Mouse (Mus musculus): ENCODE measurements around the gene Bag2. TPM values are rescaled to one million over a fixed set of nuclear protein-coding genes. Genes with fewer than 3 reads are reported as not detected.

The Bag2 gene
- polyA plus RNA-seq (2012; rRNA removed), result 36.4 and 41.2 TPM in 2 replicates

DNA sequence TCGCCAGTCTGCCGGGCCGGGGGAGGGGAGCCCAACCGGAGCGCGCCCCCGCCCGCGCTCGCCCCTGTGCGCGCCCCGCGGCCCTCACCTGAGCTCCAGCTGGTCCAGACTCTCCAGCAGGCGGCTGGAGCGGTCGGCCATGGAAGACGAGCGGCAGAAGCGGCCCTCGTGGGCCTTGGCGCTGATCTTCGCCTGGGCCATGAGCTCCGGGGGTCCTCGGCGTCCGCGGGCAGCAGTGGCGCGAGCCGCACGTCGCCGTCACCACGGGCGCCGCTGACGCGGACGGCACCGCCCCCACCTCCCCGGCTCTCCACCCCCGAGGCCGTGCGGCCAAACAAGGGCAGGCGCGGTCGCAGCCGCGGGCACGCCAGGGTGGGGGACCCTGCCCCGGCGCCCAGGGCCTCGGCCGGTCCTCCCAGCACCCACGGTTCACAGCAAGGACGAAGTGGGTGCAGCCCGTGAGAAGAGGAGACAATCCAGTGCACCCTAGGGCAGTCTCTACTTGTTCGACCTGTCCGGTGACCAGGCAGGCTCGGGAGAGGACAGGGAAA, at the start of gene Bag2:
TSS of gene Bag2 (minus strand) at position 305 of the 551 bp plus-strand sequence.
- no peak for DNase-seq (ENCODE audit: low read depth)

DNA sequence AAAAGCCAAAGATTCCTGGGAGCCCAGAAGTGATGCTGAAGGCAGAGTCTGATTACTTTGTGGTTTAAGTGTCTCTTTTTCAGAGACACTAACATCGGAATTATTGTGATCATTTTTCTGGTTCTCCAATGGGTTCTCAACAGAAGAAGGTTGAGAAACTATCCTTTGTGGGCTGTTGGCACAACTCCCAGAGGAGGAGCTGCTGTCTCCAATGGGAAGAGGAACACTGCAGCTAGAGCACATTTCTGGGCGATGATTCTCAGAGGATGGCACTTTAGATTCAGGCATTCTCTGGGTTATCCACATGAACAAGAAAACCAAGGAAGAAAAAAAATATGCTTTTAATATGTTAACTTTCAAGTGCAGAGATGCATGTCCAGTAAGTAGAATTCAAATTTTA, 45.7 kb upstream of the Bag2 start:
- no peak for DNase-seq (ENCODE audit: low read depth)

- no peak for DNase-seq (ENCODE audit: low read depth)
These were observed 42.0 kb upstream of the Bag2 start for GRCm38 (mm10) chr1:33799620-33800019.

DNA sequence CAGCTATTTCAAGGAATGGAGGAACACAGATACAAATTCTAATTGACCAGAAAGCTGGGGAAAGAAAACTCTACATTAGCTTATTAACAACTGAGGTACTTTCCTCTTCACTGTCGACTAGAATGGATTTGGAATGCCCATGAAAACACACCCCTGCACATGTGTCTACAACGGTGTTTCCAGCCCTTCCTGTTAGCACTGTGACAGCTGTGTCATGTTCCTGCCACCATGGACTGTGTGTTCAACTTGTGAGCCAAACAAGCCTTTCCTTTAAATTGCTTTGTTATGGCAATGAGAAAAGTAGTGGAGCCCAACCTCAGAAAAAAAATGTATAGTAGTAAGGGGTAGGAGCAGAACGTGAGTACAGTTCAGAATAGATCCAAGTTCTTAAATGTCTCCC, 30.9 kb upstream of the Bag2 start:
- no peak for DNase-seq (ENCODE audit: low read depth)

DNA sequence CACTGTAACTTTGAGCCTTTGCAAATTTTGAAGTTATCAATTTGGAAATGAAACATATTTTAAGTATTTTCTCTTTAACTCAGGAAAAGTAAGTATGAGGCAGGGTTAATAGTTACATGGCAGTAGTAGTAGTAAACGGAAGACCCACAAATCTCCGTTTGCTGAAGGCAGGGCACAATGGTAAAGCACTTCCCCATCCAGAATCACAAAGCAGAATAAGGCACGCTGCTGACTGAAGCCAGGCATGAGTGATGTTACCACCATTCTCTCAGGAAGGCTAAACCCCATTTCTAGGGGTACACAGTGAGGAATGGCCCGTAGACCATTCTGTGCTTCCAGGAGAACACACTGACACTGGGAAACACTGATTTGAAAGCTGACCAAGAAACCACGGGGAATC, 30.5 kb upstream of the Bag2 start:
- DNase-seq (ENCODE audit: low read depth), result no peak

GRCm38 (mm10) chr1:33784561-33784960, 27.0 kb upstream of the Bag2 start:
- no peak for DNase-seq (ENCODE audit: low read depth)

DNA sequence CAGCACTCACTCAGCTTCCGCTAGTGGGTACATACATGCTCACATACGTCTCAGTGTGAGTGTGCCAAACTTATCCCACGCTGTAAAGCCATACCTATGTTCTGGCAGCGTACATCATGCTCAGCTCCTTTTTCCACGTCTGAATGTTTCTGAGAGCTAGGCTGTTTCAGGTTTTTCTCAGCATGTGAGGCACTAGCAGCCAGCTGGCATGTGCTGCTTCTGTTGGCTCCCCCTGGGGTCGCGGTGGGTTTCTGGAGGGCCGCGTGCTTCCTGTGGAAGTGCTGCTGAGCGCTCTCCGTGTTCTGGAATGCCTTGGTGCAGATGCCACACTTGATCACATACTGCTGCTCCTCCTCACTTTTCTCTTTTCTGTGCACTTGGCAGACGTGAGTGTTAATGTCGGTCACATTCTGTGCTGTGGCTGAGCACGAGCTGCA, 18.6 kb upstream of the Bag2 start:
- no peak for DNase-seq (ENCODE audit: low read depth)

DNA sequence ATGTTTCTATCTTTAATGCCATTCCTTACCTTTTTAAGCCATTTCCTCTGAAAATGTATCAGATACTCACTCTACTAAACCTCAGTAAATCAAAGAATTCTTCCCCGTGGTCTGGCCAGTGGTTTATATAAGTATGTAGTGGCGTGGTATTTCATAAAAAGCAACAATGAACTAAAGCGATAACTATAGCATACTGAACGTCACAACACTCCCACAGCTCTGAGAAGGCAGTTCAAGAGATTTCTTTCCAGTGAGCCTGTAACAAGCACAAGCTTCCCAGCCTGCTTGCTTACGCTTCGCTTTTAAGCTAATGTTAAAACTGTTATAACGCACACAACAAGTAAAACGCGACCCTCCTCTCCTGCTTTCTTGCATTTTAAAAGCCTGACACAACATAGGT, 14.5 kb upstream of the Bag2 start:
- DNase-seq (ENCODE audit: low read depth), result no peak

GRCm38 (mm10) chr1:33771621-33772020, 14.0 kb upstream of the Bag2 start:
- DNase-seq (ENCODE audit: low read depth), result no peak

DNA sequence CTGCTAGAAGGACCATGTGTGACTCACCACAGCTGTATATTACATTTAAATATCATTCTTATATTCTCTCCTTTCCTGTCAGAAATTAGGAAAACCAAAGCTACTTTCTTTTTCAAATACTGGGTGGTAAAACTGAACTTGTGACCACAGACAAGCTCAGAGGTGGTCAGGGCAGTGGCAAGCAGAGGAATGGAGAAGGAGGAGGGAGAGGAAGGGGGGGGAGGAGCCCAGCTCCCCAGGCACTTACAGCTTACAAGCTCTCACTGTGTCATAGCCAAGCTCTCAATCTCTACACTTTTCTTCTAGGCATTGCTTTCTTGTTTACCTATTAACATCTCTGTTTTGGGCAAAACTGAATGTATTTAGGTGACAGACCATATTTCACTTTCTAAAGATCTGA, 11.2 kb upstream of the Bag2 start:
- DNase-seq (ENCODE audit: low read depth), result no peak

DNA sequence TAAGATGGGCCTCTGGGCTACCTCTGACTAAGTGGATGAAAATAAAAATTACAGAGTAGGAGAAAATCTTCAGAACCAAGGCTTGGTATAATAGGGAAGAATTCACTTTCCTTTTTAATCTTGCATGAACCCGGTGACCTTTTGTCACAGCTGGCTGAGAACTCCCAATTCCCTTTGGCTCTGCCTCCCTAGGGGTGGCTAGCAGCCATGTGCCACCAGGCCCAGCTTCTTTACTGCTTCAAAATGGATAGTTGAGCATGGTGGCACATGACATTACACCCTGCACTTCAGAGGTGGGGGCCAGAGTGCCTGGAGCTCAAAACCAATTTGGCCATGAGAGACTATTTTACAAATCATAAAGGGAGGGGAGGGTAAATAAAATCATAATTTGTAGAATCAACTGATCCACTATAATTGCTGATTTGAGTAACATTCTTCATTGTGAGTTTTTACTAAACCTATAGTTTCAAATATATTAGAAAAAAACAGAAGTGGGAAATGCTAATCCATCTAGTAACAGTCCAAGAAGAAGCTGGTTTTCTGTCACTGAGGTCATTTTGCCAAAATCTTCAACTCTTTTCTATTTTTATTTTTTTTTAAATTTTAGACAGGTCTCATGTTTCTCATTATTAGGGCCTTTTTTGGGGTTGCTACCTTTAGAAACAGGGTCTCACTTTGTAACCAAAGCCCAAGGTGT, 10.6 kb upstream of the Bag2 start:
- no peak for DNase-seq (ENCODE audit: low read depth)

DNA sequence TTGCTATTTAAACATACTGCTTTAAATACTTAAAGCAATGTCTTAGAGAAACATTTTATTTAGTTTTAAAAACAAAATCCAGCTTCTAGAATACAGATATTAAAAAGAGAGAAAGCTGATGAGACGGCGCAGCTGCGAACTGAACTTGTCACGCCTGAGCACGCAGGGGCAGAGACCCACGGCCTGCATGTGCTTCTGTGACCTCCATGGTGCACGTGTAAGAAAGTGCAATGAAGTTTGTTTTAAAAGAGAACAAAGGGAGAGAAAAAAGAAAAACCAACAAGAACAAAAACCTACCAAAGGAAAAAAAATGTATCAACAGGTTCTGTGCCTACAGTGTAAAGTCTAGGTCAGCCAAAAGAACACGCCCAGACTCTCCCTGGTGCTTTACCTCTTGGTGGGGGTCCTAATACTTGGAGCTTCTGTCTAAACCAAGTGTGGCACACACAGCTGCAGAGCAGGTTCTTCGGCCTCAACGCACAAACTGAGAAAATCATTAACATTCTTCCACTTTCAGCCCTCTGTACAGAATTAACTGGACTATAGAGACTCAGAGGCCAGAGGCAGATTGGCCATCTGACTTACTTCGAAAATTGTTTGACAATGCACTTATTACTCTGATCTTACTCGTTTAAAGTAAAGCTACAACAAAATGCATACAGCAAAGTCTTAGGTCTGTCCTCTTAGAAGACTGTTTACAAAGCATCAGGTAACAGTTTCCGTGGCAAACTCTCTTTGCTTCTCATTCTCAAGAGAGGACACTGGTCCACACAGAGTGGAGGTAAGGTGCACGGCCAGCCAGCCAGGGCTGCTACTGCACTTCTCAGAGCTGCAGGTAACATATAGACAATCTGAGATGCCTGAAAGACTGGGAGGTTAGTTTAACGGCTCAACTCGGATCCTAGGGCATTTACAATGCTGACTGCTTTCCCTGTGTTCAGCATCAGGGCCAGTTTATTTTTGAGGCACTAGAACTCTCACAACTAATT, 9.2 kb upstream of the Bag2 start:
- DNase-seq (ENCODE audit: low read depth), result no peak

- DNase-seq (ENCODE audit: low read depth), result no peak
These were observed 8.0 kb upstream of the Bag2 start for GRCm38 (mm10) chr1:33765468-33766080.

GRCm38 (mm10) chr1:33763826-33764225, 6.2 kb upstream of the Bag2 start:
- no peak for DNase-seq (ENCODE audit: low read depth)

DNA sequence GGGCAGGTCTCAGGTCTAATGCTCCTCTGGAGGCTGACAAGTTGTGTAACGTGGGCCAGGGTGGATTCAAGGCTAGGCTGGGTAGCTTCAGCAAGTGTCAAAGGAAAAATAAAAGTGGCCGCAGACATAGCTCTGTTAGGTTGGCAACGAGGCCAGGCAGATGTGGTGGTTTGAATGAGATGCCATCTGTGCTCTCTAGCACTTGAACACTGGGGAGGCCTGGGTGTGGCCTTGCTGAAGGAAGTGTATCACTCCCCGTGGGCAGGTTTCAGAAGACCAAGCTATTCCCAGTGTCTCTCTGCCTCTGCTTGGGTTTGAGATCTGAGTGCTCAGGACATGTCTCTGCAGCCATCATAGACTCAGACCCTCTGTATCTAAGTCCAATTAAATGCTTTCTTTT, 893 bp upstream of the Bag2 start:
- DNase-seq (ENCODE audit: low read depth), result no peak

- DNase-seq (ENCODE audit: low read depth), result no peak
These were observed 572 bp downstream of the Bag2 start for GRCm38 (mm10) chr1:33757033-33757413.

DNA sequence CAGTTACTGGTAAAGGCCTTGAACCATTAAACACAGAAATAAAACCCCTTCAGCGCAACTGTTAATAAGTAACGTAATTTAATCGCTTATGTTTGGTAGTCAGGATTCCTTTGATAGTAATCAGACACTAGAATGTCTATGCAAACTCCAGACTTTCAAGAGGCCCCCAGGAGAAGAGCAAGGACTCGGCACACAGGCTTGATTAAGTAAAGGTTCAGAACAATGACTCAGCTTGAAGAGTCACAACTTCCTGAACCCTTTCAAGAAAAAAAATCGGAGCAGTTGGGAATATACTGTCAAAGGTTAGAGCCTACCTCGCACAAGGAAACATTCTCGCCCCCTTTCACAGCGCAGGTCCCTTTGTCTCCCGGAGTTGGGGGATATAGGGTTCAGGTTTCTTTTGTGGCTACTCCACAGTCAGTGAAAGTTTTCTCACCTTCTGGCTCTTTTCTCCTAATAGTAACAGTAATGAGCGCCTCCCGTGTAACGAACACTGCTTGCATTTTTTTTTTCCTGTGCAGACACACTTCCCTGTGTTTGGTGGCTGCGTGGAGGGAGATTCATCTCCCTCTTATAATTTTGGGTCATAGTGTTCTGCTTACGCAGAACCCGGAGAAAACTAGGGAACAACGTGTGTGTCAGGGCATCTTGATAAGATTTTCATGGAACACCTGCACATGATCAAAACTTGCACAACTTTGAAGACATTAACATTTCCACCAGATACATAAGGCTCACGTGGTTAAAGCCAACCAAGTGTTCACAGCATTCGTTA, 1.1 kb downstream of the Bag2 start:
- no peak for DNase-seq (ENCODE audit: low read depth)

DNA sequence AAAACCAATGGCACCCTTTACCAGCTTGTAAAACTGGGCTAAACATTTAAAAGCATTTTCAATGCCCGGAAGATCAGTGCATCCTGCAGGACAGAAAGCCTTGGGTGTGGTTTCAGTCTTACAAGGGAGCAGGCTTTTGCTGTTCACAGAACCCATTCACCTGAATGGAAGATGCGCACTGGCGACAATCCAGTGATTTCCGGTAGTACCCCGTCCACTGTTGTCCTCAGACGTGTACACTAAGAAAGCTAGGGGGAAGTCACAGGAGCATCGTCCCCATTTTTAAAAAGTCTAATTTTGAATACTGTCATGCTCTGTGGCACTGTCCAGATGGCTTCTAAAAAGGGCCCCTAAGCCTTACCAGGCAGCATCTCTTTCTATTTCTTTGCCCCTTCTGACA, 1.8 kb downstream of the Bag2 start:
- no peak for DNase-seq (ENCODE audit: low read depth)

DNA sequence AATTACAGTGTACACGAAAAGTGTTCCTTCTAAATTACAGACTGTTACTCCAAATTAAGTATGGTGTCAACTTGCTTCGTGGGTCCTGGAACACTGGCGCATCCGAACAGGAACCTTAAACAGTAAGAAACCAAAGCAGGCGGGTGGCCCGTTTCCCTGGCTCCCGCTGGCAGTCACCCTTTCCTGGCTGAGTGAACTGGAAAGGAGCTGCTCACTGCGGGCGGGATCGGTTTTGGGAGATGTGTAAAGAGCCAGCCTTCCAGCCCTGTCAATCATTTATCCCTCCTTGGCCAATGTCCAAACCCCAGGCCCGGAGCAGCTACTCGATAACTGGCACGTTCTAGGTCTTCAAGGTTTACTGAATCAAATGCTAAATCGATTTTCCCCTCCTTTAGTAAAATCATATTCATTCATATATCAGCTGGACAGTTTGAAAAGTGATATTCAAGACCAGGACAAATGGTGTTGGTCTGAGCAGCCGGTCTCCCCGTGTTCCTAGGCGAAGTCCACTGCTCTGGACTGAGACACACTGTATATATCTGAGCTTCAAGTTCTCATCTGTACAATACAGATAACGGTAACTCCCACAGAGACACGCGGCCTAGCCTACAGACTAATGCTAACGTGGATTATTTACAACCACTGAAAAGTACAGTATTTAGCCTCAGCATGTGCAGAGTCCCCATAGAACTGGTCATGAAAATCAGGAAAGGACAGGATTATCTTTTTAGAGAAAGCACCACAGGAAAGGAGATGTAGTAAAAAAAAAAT, 2.4 kb downstream of the Bag2 start:
- DNase-seq (ENCODE audit: low read depth), result no peak

GRCm38 (mm10) chr1:33754089-33754488, 3.5 kb downstream of the Bag2 start:
- no peak for DNase-seq (ENCODE audit: low read depth)

DNA sequence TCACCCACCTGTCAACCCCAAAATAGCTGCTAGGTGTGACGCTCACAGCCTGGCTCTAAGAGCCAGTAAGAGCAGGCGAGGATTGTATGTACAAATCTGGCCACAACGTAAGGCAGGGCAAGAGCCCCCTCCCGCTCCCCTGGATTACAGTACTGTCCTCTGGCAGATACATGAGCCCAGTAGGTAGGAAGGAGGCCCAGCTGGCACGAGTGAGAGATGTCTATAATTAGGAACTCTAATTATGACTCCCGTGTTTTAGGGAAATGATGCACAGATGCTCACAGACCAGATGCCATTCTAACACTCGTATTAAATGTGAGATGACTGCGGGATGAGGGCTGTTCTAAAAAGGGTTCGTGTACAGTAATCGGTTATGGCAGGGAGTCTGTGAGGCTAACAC, 6.3 kb downstream of the Bag2 start:
- no peak for DNase-seq (ENCODE audit: low read depth)

All from gonadal fat pad, adult 2 months (tissue).